Mouse (Mus musculus) forebrain, embryonic 14.5 days (tissue): ENCODE data around the gene Dctpp1. TPM values are rescaled to one million over a fixed set of nuclear protein-coding genes. Genes with fewer than 3 reads are reported as not detected.

ENCODE experiments used
- ATAC-seq: fragments of 200-750 bp; cut with Nextera tagmentation; 2 replicates; pipeline ENCODE4 v1.8.0; 2017; ENCODE audit warnings: mild to moderate bottlenecking, moderate library complexity
- DNase-seq: peaks from one replicate; pipeline ENCODE4 v3.0.0-alpha.2; 2015; ENCODE audit warnings: low spot score
- H3K27ac ChIP-seq: fragments of 300-500 bp; sonication (generic); 2 replicates; pipeline ENCODE4 v1.5.1; 2014; ENCODE audit warnings: low read depth, mild to moderate bottlenecking, control low read depth, low read length, moderate library complexity
- H3K27me3 ChIP-seq: fragments of 300-500 bp; sonication (generic); replicated peaks from 2 replicates; pipeline ENCODE4 v1.6.1; 2014; ENCODE audit warnings: low read length, control low read depth, mixed read lengths; ENCODE audit not compliant: control insufficient read depth, insufficient read depth
- H3K36me3 ChIP-seq: fragments of 300-500 bp; sonication (generic); 2 replicates; pipeline ENCODE4 v1.6.1; 2014; ENCODE audit warnings: low read length, control low read depth; ENCODE audit not compliant: control insufficient read depth, insufficient read depth
- H3K4me1 ChIP-seq: fragments of 300-500 bp; sonication (generic); 2 replicates; pipeline ENCODE4 v1.6.1; 2014; ENCODE audit warnings: antibody characterized with exemption, low read length, control low read depth; ENCODE audit not compliant: control insufficient read depth, insufficient read depth
- H3K4me2 ChIP-seq: fragments of 300-500 bp; sonication (generic); 2 replicates; pipeline ENCODE4 v1.6.1; 2014; ENCODE audit warnings: mild to moderate bottlenecking, control low read depth, low read length
- H3K4me3 ChIP-seq: fragments of 300-500 bp; sonication (generic); 2 replicates; pipeline ENCODE4 v1.5.1; 2014; ENCODE audit warnings: low read depth, low read length, control low read depth
- H3K9ac ChIP-seq: fragments of 300-500 bp; sonication (generic); 2 replicates; pipeline ENCODE4 v1.6.1; 2014; ENCODE audit warnings: mild to moderate bottlenecking, low read length, control low read depth, moderate library complexity
- H3K9me3 ChIP-seq: fragments of 300-500 bp; sonication (generic); replicated peaks from 2 replicates; pipeline ENCODE4 v1.6.1; 2016; ENCODE audit warnings: low read length, control low read depth, mixed read lengths; ENCODE audit not compliant: control insufficient read depth
- WGBS: fragments of 180-500 bp; shearing (Covaris S2); extraction: QIAGEN DNeasy Blood & Tissue Kit; methylation state at CpG from one replicate; pipeline ENCODE4 v1.1.7; 2014; 5-methylcytosine and 5-hydroxymethylcytosine counted together
- polyA plus RNA-seq: library from polyadenylated mRNA; unstranded; fragments of >200 nt; fragmentation: Nextera tagmentation; extraction: Ambion mirVana; gene quantifications from 2 replicates; pipeline ENCODE4 v1.2.1, GENCODE M21; 2014

Gene Dctpp1
- 169 and 219 TPM in 2 replicates for polyA plus RNA-seq

DNA sequence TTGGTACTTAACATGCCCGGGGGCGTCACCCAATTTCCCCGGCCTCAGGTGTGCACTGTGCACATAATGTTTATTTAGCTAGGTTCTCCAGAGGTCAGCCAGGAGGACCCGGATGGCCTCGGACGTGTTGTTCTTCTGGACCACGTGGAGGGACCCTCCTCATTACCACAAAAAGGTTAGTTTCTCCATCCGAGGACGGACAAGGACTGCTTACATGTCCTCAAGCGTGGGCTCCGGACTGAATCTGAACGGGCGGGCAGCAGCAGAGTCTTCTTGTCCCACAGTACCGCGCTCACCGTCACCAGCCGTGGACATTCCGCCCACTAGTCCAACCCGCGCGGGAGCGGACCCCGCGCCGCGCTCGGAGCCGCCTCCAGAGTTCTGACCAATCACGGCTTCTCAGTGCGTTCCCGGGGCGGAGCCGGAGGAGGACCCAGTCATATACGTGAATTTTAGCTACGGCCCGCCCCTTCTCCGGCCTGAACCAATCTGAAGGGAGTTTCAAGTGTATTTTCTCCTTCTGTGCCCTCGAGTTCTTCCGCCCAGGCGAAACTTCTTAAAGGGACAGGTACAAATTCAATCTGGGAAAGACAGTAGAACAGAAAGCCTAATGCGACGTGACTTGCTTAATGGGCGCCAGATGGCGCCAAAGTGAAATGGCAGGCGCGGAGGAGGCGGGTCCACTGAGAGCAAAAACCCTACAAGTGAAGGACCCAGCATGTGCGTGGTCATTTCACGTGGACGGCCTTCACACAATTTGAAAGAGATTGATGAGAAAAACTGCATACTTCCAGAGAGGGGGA lies at the start of gene Dctpp1:
Gene Dctpp1, minus strand, starts transcription at position 401 of the 803 bp plus-strand sequence.
- no peaks in the 10 kb centered on the region for H3K9me3 ChIP-seq
- no peak within 1 kb of the TSS for H3K27ac ChIP-seq
- H3K9ac ChIP-seq, result peak within 1 kb of the TSS; percentile 70
- ATAC-seq (peak; percentile 99), DNase-seq (peak; percentile 99)
- H3K36me3 ChIP-seq, result peaks cover 20% of the 10 kb centered on the region
- peak within 1 kb of the TSS; percentile 70 for H3K4me2 ChIP-seq
- H3K27me3 ChIP-seq, result no peaks in the 10 kb centered on the region
- under 1% methylated on average over 50 of the region's 50 CpGs for WGBS
- no peaks in the 10 kb centered on the region for H3K4me1 ChIP-seq
- H3K4me3 ChIP-seq, result peak within 1 kb of the TSS; percentile 59

DNA sequence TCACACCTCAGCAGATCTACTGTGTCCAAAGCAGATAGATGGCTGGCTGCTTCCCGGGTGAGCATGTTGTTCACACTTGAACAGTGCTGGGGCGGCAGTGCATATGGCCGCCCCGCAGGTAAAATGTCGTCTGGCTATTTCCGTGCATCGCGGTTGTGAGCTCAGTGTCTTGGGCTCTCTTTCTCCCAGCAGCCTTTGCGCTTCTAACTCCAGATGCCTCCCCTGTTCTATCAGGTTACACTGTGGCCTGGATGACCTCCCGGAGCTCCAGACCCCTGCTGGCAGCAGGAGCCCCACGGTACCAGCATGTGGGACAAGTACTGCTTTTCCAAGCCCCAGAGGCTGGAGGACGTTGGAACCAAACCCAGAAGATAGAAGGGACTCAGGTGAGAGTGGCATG lies 49.4 kb upstream of the Dctpp1 start:
- H3K9ac ChIP-seq, result no peak overlapping the region
- ATAC-seq, result no peak
- WGBS, result 74% methylated on average over 12 of the region's 12 CpGs

DNA sequence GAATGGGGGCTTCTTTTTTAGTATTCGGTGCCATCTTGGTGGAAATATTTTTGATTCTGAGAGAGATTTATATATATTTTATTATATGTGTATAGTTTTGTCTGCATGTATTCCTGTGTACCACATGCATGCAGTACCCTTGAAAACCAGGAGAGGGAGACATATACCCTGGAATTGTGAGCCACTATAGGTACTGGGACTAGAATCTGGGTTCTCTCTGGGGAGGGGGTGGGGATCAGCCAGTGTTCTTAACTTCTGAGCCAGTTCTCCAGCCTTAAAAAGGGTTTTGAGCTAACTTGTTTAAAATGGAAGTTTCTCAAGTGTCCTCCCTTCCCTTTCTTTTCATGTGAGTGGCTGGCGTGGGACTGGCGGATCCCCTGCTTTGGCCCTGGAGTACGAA lies 48.4 kb upstream of the Dctpp1 start:
- ATAC-seq, result peak; percentile 57; the same call in 1 of the 2 replicates
- Histone ChIP-seq H3K4me2 (no peak overlapping the region), H3K27ac (no peak overlapping the region), H3K9me3 (no peaks in the 10 kb centered on the region), H3K4me1 (no peaks in the 10 kb centered on the region), H3K9ac (no peak overlapping the region), H3K36me3 (no peaks in the 10 kb centered on the region), H3K4me3 (no peak overlapping the region), H3K27me3 (no peaks in the 10 kb centered on the region)
- peak; percentile 82 for DNase-seq
- 66% methylated on average over 4 of the region's 4 CpGs for WGBS

More for the DNA sequence above, 49.4 kb upstream of the Dctpp1 start:
- no peaks in the 10 kb centered on the region for H3K4me1 ChIP-seq
- H3K27ac ChIP-seq, result no peak overlapping the region
- H3K27me3 ChIP-seq, result no peaks in the 10 kb centered on the region
- no peak overlapping the region for H3K4me2 ChIP-seq
- no peaks in the 10 kb centered on the region for H3K36me3 ChIP-seq
- no peaks in the 10 kb centered on the region for H3K9me3 ChIP-seq
- no peak for DNase-seq
- no peak overlapping the region for H3K4me3 ChIP-seq

DNA sequence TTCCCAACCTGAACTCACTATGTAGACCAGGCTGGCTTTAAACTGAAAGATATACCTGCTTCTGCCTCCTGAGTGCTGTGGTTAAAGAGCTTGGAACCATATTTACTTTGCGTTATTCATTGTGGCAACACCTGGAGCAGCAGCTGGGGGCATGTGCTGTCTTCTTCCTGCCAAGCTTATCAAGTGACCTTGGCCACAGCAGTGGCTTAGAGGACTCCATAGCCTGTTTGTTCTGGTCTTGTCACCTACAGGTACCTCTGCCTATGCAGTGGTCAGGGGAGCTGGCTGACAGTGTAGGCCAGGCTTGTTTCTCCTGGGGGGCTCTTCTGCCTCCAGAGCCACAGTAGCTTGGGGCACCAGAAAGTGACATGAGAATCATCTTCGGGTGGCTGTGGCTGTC lies 47.9 kb upstream of the Dctpp1 start:
- ATAC-seq (no peak), DNase-seq (no peak)
- Histone ChIP-seq H3K4me2 (no peak overlapping the region), H3K9me3 (no peaks in the 10 kb centered on the region), H3K27me3 (no peaks in the 10 kb centered on the region), H3K4me3 (no peak overlapping the region), H3K4me1 (no peaks in the 10 kb centered on the region), H3K36me3 (no peaks in the 10 kb centered on the region), H3K9ac (no peak overlapping the region), H3K27ac (no peak overlapping the region)
- WGBS, result 84% methylated on average over 2 of the region's 2 CpGs

DNA sequence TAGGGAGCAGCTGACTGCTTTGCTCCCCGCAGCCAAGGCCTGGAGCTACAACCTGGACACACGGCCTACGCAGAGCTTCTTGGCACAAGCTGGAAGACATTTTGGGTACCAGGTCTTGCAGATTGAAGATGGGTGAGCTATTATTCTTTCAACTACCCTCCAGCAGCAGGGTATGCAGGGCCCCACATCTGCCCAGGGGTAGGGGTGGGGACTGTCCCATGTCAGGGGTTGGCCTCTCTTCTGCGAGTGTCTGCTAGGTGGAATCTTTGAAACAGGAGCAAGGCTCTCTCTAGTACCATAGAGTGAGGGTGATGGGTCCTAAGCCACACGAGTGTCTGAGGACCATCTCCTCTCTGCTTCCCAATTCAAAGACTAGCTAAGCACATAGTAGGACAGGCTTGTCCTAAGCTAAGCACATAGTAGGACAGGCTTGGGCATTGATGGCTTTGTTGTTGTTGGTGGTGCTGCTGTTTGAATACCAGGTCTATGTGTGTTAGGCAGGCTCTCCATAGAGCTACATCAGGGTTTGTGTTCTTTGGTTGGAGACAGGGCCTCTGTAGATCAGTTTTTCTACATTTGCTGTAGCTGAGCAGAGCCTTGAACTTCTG lies 37.2 kb upstream of the Dctpp1 start:
- Histone ChIP-seq H3K36me3 (no peaks in the 10 kb centered on the region), H3K9me3 (no peaks in the 10 kb centered on the region), H3K27ac (no peak overlapping the region), H3K4me1 (no peaks in the 10 kb centered on the region), H3K27me3 (no peaks in the 10 kb centered on the region), H3K4me3 (no peak overlapping the region), H3K4me2 (no peak overlapping the region), H3K9ac (no peak overlapping the region)
- 98% methylated on average over 5 of the region's 5 CpGs for WGBS
- ATAC-seq (no peak), DNase-seq (no peak)

DNA sequence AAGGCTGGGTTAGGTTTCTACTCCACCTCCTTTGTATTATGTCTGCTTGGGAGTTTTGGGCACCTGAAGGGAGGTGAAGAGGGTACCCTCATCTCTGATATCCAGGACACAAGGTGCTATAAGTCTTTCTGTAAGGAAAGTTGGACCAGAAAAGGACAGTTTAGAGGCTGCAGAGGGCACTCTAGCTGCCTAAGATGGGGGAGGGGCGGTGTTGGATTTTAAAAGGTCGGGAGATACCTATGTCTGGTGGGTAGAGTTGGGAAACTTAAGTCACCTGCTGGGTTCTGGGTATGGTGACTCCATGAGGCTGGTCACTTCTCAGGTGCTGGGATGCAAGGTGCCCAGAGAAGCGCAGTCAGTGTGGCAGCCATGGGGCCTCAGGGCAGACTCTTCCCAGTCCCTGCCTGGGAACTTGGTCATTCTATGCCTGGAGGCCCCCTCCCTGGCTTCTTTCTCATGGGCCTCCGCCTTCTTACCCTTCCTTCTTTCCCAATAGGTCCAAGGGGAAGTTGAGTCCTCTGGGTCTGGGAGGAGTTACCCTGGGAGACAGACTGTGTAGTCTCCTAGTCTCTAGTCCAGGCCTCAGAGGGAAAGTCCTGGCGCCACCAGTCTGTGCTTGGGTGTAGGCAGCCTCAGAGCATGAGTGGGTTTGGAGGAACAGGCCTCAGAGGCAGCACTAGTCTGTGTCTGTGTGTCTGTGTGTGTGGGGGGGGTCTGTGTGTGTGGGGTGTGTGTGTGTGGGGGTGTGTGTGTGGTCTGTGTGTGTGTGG lies 36.5 kb upstream of the Dctpp1 start:
- Histone ChIP-seq H3K27me3 (no peaks in the 10 kb centered on the region), H3K36me3 (no peaks in the 10 kb centered on the region), H3K4me1 (no peaks in the 10 kb centered on the region), H3K9ac (no peak overlapping the region), H3K4me2 (no peak overlapping the region), H3K27ac (no peak overlapping the region), H3K9me3 (no peaks in the 10 kb centered on the region), H3K4me3 (no peak overlapping the region)
- ATAC-seq (no peak), DNase-seq (no peak)
- 77% methylated on average over 5 of the region's 5 CpGs for WGBS

DNA sequence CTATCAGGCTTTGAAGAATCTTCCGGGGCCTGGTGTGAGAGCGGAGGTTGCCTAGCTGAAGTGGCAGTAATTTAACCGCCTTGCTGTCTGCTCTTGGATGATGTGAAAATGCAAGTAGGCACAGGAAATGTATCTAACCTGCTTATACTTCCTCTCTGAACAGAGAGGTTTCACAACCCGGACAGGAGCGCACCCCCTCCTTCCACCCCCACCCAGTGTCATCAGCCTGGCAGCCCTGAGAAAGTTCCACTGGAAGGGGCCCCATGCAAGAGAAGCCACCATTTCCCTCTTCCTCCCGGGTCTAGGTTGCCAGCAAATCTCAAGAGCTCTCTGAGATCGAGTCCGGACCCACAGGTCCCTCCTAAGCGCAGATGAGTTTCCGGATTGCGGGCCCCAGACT lies 35.6 kb upstream of the Dctpp1 start, which contains the start of gene Itgal:
Gene Itgal, plus strand, starts transcription at position 163 of the 400 bp plus-strand sequence.
- Histone ChIP-seq H3K9ac (no peak within 1 kb of the TSS), H3K36me3 (no peaks in the 10 kb centered on the region), H3K4me1 (no peaks in the 10 kb centered on the region), H3K27me3 (no peaks in the 10 kb centered on the region), H3K9me3 (no peaks in the 10 kb centered on the region), H3K4me3 (no peak within 1 kb of the TSS), H3K4me2 (no peak within 1 kb of the TSS), H3K27ac (no peak within 1 kb of the TSS)
- ATAC-seq (no peak), DNase-seq (no peak)
- 87% methylated on average over 11 of the region's 11 CpGs for WGBS

DNA sequence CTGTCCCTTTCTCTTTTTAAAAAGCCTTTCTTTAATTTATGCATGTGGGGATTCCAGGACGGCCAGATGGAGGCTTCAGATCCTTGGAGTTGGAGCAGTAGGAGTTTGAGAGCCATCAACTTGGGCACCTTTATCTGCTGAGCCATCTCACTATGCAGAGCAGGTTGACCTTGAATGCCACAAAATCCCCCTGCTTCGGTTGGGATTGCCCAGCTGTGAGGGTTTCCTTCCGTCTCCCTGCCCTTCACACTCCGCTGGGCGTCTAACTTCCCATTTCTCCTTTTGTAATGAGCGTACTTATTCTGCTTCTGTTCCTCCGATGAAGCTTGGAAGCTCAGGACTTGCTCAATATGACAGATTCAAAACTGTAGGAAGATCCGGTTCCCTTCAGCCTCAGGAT lies 29.6 kb upstream of the Dctpp1 start:
- Histone ChIP-seq H3K4me3 (no peak overlapping the region), H3K27me3 (no peaks in the 10 kb centered on the region), H3K9ac (no peak overlapping the region), H3K4me1 (no peaks in the 10 kb centered on the region), H3K36me3 (no peaks in the 10 kb centered on the region), H3K27ac (no peak overlapping the region), H3K9me3 (peaks cover 9% of the 10 kb centered on the region; the same call in 1 of the 2 replicates), H3K4me2 (no peak overlapping the region)
- ATAC-seq, result no peak
- 57% methylated on average over 8 of the region's 8 CpGs for WGBS
- no peak for DNase-seq
